Mouse (Mus musculus) left cerebral cortex, adult 9 months (tissue): ENCODE data around the gene Ube2g2.
A peak's percentile ranks its signal among the peaks of the same experiment; 100 is the strongest.
"Not testable (repeated sequence)": the region's sequence is repeated elsewhere in the genome, so short reads cannot be mapped to it uniquely, and the experiment has no call there.

Experiments used
- DNase-seq, 2 experiments: peaks; one replicate each; pipeline ENCODE4 v3.0.0; 2022; ENCODE audit warnings: low spot score in 2 of 2

Ube2g2 gene

GRCm38 (mm10) chr10:77636234-77636922 lies 14.3 kb downstream of the Ube2g2 start:
- DNase-seq: peak in 1 of 2 experiments; percentile 53

- DNase-seq: no peak
These were observed 16.9 kb downstream of the Ube2g2 start for GRCm38 (mm10) chr10:77638956-77639355.

- no peak for DNase-seq
These were observed 21.1 kb downstream of the Ube2g2 start for GRCm38 (mm10) chr10:77643160-77643559.

GRCm38 (mm10) chr10:77645571-77645970 lies 23.5 kb downstream of the Ube2g2 start:
- no peak for DNase-seq

- no peak for DNase-seq
These were observed 25.4 kb downstream of the Ube2g2 start for GRCm38 (mm10) chr10:77647461-77647860.

- DNase-seq: no peak
These were observed 25.8 kb downstream of the Ube2g2 start for GRCm38 (mm10) chr10:77647901-77648300.

- no peak for DNase-seq
These were observed 30.0 kb downstream of the Ube2g2 start for GRCm38 (mm10) chr10:77652046-77652445.

GRCm38 (mm10) chr10:77658286-77658994 lies 36.4 kb downstream of the Ube2g2 start:
- DNase-seq: no peak

- no peak for DNase-seq
These were observed 42.0 kb downstream of the Ube2g2 start for GRCm38 (mm10) chr10:77663949-77664665.

- DNase-seq: no peak
These were observed 44.3 kb downstream of the Ube2g2 start for GRCm38 (mm10) chr10:77666342-77666741.

- peak in 1 of 2 experiments; percentile 43 for DNase-seq
These were observed 45.3 kb downstream of the Ube2g2 start for GRCm38 (mm10) chr10:77667402-77667801.

- no peak for DNase-seq
These were observed 48.6 kb downstream of the Ube2g2 start for GRCm38 (mm10) chr10:77670710-77671109.

- DNase-seq: no peak
These were observed 49.4 kb downstream of the Ube2g2 start for GRCm38 (mm10) chr10:77671519-77671918.

GRCm38 (mm10) chr10:77673765-77674164 lies 51.7 kb downstream of the Ube2g2 start:
- DNase-seq: no peak

- no peak for DNase-seq
These were observed 55.5 kb downstream of the Ube2g2 start for GRCm38 (mm10) chr10:77677562-77677961.

- DNase-seq: peak in 1 of 2 experiments; percentile 31
These were observed 60.9 kb downstream of the Ube2g2 start for GRCm38 (mm10) chr10:77682994-77683393.

GRCm38 (mm10) chr10:77684181-77684580 lies 62.1 kb downstream of the Ube2g2 start:
- DNase-seq: no peak

GRCm38 (mm10) chr10:77685895-77686664 lies 64.0 kb downstream of the Ube2g2 start, which contains the start of gene Tspear:
TSS of gene Tspear (plus strand) at chr10:77686569.
- no peak for DNase-seq

GRCm38 (mm10) chr10:77687021-77687420 lies 64.9 kb downstream of the Ube2g2 start:
- DNase-seq: no peak

- DNase-seq: not testable (repeated sequence)
These were observed 68.3 kb downstream of the Ube2g2 start, which contains the start of gene Gm19402 for GRCm38 (mm10) chr10:77690356-77690807. TSS of gene Gm19402 (minus strand) at chr10:77690757.
